Mouse (Mus musculus) neural tube, embryonic 10.5 days (tissue): ENCODE results near the gene BC030870.
A peak's percentile ranks its signal among the peaks of the same experiment; 100 is the strongest.
"Not testable (repeated sequence)": the region's sequence is repeated elsewhere in the genome, so short reads cannot be mapped to it uniquely, and the experiment has no call there.

Experiments used
- DNase-seq: peaks from one replicate; pipeline ENCODE4 v3.0.0-alpha.2; 2017; ENCODE audit warnings: low spot score; ENCODE audit errors: extremely low spot score

BC030870 gene

DNA sequence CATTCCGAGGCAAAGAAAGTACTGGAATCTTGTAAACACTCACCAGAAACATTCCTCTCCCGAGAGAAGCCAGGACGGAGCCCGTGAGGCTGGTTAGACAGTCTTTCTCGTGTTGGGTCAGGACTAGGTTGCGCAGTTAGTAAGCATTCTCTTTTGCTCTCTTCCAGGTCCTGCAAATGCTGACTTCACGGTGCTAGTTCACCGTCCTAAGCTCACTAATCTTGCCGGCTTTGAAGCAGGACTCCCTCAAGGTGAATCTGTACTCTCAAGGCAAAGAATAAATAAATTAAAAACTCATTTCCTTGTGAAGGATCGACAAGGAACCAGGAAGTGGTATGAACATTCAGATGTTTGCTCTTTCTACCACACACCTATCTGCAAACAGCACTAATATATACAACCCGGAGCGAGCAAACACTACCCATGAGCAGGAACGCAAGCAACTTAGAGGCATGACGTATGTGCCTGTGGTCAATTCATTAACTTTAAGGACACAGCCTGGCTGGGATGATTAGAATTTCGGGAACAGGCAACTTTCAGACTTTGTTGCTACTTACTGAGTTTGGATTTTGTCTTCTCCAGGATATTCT lies at the start of gene BC030870:
Gene BC030870 (minus strand): TSS at position 365 of the 590 bp plus-strand sequence.
- DNase-seq, result no peak

DNA sequence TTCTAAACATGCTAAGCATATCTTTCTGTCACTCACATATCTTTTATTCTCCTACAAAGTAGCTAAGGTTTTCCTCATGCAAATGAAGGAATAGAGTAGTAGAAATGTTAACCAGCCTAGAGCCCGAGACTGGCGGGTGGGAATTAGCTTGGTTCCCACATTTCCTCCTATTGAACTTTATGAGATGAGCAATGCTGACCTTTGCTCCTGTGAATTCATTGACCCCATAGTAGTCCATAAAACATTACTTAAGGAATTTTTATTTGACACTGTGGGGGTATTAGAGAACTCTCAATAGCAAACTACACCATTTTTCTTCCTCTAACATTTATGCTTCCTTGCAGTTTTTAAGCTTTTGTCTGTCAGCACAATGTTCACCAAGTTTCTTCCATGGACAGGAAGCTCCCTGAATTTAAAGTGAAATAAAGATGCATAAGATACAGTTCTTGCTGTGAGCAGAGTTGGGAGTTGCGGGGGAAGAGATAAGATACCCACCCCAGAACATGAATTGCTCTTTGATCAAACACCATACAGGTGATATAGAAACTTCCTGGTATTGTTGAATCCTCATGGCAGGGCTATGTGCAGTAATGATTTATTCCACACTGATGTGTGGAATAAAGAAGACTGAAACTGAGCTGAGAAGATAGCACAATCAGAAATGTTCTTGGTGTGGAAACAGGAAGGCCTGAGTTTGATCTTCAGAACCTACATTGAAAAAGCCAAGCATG lies 45.5 kb upstream of the BC030870 start:
- DNase-seq, result no peak

- DNase-seq, result no peak
Observed at GRCm38 (mm10) chr8:65169184-65169583, 39.8 kb upstream of the BC030870 start.

GRCm38 (mm10) chr8:65160676-65161075 lies 31.3 kb upstream of the BC030870 start:
- DNase-seq, result not testable (repeated sequence)

GRCm38 (mm10) chr8:65159096-65159748 lies 29.9 kb upstream of the BC030870 start:
- no peak for DNase-seq

DNA sequence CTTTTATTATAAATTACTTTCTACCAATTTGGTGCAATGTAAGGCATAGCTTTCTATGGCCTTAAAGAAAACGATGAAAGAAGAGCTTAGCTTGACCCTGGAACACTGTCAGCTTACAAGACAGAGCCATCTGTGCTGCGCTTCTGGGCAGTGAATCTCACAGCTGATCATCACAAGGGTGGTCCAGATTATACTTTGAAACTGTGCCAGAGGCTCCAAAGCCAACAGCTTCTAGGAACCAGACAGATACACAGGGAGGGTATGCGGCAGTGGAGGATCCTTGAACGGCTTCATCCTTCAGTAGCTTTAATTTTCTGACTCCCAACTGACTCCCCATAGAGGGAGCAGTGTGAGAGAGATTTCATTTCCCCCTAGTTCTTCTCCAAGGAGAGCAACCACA lies 28.5 kb upstream of the BC030870 start:
- DNase-seq, result no peak

GRCm38 (mm10) chr8:65138830-65139466 lies 9.6 kb upstream of the BC030870 start:
- DNase-seq, result no peak

DNA sequence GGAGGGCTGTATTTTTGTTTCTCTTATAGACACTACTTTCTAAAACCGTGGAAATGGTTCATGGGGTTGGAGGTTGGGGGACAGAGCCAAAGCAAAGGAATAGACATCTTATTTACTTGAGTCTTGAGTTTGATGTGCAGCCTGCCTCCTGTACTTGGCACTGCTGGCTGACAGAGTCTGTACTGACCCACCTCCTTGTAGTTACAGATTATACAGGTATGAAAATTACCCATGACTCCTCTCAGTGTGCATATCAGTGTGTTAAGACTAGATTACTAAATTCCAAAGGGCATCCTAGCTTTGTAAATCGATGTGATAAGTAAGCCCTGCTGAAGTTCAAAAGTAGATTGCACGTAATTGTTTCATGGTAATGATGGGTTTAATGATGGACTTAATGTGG lies 2.9 kb downstream of the BC030870 start:
- no peak for DNase-seq

- DNase-seq, result no peak
Observed at GRCm38 (mm10) chr8:65126014-65126413, 3.3 kb downstream of the BC030870 start.

DNA sequence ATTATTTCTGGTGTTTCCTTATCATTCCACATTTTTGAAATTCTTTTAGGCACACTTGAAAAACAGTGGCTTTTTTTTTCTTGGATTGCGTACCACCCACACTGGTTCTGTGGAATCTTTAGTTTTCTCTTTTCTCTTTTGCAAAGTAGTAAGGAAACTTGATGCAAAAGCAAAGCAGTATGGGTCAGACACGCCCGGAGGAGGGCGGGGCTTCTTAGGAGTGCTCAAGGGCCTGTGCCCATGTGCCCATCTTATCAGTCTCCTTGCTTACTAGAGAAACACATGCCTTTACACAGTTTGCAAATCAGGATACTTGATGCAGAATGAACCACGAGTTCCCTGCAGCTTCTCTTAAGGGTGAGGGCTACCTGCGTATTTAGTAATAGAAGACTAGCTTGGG lies 17.3 kb downstream of the BC030870 start:
- DNase-seq, result no peak

DNA sequence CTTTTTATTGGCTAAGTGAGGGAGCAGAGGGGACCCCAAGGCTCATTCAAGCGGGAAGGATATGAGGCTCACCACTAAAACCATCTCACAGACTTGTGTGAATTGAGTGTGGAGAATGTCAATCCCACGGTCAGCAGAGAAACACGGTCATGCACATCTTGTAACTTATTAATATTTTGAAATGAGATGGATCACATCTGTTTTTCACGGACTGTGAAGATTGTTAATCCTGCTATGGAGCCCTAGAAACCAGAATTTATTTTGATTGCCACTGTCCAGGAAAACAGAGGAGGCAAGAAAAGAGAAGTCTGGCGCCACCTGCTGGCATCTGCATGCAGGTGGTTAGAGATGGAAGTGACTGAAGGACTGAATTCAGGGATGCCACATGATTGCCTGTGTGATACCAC lies 19.1 kb downstream of the BC030870 start:
- DNase-seq, result peak; percentile 79

DNA sequence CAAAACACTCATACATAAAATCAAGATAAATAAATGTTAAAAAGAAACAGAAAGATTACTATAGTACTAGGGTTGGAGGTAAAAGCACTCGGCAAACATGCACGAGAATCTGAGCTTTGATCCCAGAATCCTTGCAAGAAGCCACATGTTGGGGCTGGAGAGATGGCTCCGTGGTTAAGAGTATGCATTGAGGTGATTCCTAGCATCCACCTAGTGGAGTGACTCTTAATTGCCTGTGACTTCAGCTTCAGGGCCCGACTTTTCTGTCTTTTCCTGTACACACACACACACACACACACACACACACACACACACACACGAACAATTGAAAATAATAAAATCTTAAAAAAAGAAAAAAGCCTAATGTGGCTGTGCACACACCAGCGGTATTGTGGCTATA lies 20.4 kb downstream of the BC030870 start:
- DNase-seq, result no peak

GRCm38 (mm10) chr8:65107936-65108718 lies 21.2 kb downstream of the BC030870 start:
- DNase-seq, result no peak

- no peak for DNase-seq
Observed at GRCm38 (mm10) chr8:65104041-65104440, 25.3 kb downstream of the BC030870 start.

DNA sequence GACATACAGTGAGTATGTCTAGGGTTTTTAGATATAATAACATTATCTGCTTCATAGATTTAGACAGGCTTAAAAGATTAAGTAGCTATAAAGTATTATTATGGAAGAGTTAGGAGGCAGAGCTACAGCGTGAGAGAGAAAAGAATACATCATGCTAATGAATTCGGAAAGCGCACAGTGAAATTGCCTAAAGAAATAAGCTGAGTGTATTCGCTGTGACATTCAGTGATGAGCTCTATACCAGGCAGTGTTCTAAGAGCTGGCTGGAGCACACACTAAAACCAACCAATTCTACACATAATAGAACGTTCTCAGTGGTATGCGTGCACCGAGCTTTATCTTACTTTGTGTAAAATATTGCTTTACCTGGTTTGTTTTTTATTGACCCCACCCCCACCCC lies 25.7 kb downstream of the BC030870 start:
- DNase-seq, result no peak

DNA sequence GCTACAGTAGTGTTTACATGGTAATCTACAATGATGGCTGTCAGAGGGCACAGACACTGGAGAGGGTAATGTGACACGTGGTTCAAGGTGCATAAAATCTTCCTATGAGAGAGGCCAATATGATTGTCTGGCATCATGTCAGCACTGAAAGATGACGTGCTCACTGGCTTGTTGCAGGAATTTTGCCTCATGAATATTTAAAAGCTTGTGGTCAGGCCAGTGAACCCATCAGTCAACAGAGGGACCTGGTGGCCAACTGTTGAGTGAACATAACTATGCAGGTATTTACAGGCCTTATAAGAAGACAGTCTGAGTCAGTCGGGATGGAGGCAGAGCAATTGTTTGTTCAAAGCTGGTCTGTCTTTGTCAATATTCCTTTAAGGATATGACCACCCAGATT lies 29.6 kb downstream of the BC030870 start:
- no peak for DNase-seq

GRCm38 (mm10) chr8:65097760-65098415 lies 31.5 kb downstream of the BC030870 start:
- DNase-seq, result no peak

DNA sequence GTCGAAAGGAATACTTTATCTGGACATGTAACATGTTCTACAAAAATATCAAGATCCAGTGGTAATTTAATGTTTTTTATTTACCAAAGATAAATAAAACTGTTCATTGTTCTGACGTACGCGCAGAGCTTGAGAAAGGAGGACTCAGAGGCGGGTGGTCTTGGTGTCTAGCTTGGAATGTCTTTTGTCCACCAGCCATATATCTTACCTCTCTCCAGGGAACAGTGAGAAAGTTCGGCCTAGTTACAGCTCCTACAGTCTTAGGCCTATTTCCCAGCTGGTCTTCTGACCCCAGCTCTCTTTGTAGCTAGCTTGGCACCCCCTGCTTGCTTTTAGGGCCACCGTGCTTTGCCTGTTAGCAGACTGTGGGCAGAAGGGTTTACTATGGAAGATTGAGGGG lies 39.6 kb downstream of the BC030870 start:
- DNase-seq, result no peak

DNA sequence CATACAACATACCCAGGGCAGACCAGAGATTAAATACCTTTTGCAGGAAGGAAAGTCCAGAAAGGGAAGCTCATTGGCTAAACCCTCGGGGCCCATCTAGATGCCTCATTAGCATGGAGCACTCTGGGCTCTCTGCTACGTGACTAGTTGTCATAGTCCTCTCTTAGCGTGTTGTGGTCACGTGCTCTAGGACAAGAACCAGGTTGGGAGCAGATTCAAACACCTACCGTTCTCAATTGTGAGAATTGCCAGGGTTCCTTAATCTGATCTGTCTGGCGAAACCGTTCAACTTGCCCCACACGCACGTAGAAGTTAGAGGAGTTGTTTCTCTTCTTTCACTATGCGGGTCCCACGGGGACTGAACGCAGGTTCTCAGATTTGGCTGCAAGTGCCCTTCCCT lies 41.2 kb downstream of the BC030870 start:
- DNase-seq, result no peak

GRCm38 (mm10) chr8:65087711-65088110 lies 41.7 kb downstream of the BC030870 start:
- no peak for DNase-seq

DNA sequence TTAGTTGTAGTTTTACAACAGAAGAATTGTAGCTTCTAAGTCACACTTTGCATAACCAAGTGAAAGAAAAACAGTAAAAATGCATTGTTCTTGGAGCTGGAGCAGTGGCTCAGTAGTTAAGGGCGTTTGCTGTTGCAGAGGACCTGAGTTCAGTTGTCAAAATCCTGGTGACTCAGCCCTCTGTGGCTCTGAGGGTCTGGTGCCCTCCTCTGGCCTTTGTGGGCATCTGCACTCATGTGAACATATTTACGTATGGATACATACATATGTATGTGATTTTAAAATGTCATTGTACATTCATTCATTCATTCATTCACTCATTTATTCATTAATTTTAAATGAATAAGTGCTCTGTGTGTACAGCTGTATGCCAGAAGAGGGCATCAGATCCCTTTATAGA lies 43.7 kb downstream of the BC030870 start:
- no peak for DNase-seq
